Mouse (Mus musculus) small intestine, adult 2 months (tissue): Measurements from ENCODE around the gene Cav1.

Source experiments
- CTCF ChIP-seq: fragments of 200-500 bp; IDR thresholded peaks from 2 replicates; pipeline ENCODE4 v1.5.1; 2012; ENCODE audit warnings: low read depth, mild to moderate bottlenecking, control low read depth, inconsistent platforms, low read length, moderate library complexity, mixed read lengths; ENCODE audit not compliant: insufficient replicate concordance, insufficient read length; ENCODE audit errors: extremely low read depth
- POLR2A ChIP-seq: fragments of 200-500 bp; IDR thresholded peaks from 2 replicates; pipeline ENCODE4 v1.6.1; 2012; ENCODE audit warnings: low read depth, mild to moderate bottlenecking, control low read depth, inconsistent platforms, low read length, moderate library complexity

DNA sequence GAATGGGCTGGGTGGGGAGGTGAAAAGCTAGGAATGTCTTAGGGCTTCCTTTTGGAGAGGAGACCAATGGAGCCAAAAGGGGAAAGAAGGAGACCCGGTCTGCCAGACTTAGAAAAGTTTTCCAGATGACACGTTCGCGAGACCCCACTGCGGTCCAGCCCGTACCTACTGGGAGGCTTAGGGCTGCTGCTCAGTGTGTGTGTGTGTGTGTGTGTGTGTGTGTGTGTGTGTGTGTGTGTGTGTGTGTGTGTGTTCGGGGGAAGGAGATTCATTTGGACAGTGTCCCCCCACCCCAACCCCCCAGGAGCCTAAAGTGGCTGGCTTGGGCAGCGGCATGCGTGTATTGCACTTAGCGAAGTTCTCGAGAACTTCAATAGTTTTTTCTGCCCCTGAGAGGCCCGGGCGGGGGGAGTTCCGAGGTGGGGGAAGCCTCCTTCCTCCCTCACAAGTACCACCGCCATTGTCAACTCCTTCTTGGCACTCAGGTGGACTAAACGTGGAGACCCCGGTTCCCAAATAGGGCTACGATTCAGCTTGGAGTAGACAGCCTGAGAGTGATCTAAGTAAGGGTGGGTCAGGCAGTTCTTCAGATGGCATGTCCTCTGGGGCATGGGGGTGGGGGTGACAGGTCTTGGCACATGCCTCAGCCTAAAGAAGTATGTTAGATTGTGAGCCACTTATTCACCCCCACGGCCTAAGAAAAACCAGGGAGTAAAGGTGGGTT lies 629 bp downstream of the Cav1 start:
- no peak for TF ChIP-seq CTCF
- TF ChIP-seq POLR2A = no peak
